Mouse (Mus musculus) thymus, postnatal 0 days (tissue): ENCODE measurements around the gene Tmem14c. TPM values are rescaled to one million over a fixed set of nuclear protein-coding genes. Genes with fewer than 3 reads are reported as not detected.
A peak's percentile ranks its signal among the peaks of the same experiment; 100 is the strongest.
"Not testable (repeated sequence)": the region's sequence is repeated elsewhere in the genome, so short reads cannot be mapped to it uniquely, and the experiment has no call there.

Source experiments
- DNase-seq: peaks from one replicate; pipeline ENCODE4 v3.0.0-alpha.2; 2015; ENCODE audit warnings: low spot score
- polyA plus RNA-seq: library from polyadenylated mRNA; unstranded; fragments of >200 nt; fragmentation: Nextera tagmentation; extraction: Ambion mirVana; gene quantifications from 2 replicates; pipeline ENCODE4 v1.2.1, GENCODE M21; 2015

The Tmem14c gene
- 260 and 269 TPM in 2 replicates for polyA plus RNA-seq

DNA sequence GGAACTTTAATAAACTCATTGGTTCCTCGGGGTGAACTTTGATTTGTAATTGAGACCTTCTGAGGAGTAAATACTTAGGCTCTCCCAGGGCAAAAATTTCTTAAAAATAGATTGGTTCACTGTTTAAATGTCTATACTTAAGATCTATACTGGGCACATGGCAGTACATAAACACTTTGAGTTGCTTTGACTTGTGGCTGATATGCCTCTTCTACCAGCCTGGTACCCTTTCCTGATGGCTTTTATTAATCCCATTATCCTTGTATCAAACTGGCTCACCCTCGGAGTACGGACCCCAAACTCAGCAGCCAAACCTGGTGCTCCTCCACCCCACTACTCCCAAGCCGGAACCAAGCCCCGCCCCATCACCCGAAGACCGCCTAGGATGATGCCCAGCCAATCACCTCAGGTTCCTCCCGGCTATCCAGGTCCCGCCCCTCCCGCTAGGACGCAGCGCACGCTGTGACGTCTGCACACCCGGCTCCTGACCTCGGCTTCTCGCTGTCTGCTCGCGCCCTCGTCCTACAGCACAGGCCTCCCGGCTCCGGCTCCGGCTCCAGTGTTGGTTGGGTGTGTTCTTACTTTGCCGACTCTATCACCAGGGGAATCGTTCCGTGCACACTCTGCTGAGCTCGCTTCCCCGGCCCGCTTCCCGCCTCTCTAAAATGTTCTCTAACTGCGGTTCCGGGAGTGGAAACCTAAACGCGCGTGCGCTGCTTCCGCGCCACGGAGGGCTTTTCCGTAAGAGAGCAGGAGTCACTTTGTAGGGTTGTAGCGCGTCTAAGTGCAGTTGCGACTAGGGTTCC lies at the start of gene Tmem14c:
TSS of gene Tmem14c (plus strand) at position 464 of the 806 bp plus-strand sequence.
- peak; percentile 93 for DNase-seq

DNA sequence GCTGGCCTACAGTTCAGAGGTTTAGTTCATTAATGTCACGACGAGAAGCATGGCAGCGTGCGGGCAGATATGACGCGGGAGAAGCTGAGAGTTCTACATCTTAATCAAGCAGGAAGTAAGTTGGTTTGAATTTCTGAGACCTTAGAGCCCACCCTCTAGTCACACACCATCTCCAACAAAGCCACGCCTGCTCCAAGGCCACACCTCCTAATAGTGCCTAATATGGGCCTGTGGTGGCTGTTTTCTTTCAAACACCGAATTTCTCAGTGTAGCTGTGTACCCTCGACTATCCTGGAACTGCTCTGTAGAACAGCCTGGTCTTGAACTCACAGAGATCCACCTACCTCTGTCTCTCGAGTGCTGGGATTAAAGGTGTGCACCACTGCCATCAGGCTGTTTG lies 48.5 kb upstream of the Tmem14c start:
- no peak for DNase-seq

DNA sequence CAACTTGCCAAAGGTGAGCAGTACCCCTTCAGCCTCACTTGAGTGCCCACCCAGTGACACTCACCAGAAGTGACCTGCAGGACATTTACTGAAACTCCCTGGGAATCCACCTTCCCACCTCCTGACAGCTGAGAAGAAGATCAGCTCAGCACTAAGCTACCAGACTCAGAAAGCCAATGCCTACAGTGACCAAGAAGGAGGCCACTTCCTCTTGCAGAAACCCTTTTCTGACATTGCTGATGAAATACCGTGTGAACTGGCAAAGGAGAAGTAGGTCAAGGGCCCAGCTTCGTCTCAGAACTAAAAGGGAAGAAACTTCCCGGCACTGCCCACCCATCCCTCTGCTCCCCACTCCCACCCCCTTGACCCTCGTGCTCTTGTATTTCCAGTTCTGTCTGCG lies 47.5 kb upstream of the Tmem14c start:
- peak; percentile 17 for DNase-seq

DNA sequence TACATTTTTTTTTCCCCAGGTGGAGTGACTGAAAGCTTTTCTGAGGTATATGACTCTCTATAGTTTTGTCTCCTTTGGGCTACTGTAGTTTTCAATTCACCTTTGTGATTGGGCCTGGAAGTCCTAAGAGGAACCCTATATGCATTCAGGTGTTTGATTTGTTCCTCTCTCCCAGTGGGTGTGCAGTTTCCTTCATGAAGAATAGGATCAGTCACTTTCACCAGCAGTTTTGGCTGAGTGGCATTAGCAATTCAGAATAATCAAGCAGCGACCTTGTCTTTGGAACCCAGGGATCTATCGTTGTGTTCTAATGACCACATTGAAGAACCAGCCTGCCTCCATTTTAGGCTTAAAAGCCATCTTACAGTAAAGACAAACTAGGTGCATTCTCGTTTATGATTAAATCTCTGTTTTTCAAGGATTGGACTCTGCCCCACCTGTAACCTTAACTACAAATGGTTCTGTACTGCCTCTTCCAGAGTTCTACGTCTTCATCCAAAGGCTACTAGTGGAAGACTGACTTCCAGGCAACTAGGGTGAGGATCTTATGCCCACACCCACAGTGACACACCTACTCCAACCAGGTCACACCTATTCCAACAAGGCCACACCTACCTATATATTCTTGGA lies 46.2 kb upstream of the Tmem14c start:
- no peak for DNase-seq

DNA sequence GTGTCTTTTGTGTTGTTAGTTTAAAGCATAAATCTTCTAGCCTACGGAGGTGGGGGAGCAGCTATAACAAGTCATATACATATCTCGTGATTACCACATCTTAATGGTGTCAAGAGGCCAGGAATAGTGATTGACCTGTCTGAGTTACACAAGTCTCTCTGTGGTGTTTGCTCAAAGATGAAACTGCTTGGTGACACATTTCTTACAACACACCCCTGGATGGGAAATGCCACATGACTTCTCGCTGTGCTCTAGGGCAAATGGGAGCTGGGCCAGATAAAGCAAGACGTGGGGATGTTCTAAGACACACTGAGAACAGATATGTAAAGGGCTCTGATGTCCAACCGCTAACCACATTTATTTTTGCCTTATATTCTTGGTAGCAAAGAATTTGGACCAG lies 44.8 kb upstream of the Tmem14c start:
- no peak for DNase-seq

DNA sequence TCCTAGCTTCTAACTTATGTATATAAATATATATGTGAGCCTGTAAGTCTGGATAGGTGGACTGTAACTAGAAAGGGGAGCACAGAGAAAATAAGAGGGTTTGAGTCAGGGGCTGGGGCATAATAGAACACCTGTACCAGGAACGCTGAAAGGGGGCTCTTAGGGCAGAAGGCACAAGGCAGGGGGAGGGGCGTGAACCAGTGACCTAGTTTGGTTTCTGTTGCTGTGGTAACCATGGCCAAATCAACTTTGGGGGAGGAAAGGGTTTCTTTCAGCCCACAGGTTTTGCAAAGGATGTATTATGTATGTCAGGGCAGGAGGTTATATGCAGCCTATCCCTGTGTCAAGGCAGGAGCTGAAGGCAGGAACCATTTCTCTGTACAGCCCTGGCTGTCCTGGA lies 44.3 kb upstream of the Tmem14c start:
- DNase-seq = peak; percentile 92

DNA sequence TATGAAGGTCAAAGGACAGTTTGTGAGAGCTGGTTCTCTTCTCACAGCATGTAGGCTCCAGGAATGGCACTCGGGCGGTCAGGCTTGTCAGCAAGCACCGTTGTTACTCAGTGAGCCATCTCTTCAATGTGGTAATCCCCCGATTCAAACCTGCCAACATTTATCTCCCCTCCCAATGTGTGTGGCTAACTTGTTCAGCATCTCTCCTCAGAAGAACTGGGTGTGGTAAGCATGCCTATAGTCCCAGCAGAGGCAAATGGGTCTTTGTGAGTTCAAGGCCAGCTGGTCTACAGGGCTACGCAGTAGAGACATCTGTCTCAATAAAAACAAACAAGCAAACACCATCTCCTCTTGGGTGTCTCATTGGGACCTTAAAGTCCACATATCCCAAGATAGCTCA lies 43.1 kb upstream of the Tmem14c start:
- DNase-seq = peak; percentile 7

DNA sequence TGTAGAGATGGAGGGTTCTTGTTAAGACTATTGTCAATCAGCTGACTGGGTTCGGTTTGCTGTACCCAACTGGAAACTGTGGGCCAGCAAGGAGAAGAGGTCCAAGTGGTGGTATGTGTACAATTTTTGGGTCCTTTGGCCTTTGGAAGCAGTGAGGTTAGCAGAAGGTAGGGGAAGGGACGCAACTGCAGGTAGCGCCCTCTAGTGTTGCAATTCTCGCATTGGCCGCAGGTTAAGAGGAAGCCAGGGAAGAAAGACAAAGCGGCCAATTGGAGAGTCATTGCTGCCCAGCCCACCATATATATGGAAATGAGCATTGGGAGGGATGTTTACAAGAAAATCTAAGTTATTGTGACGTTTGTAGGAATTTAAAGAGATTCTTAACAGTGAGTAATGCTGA lies 38.5 kb upstream of the Tmem14c start:
- DNase-seq = peak; percentile 73

DNA sequence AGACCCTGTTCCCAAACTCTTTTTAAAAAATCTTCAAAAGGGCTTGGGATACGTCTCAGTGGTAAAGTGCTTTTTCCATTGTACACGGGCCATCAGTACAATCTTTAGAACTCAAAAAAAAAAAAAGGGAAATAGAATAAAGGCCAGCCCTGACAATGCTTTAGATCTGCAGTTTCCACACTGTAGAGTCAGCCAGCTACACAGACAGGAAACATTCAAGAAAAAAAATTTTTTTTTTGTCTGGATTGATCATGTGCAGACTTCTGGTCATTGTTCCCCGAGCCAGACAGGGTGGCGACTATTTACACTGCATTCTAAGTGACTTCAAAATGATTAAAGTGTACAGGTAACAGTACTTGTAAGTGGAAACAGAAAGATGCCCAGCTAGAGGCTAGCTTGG lies 37.4 kb upstream of the Tmem14c start:
- DNase-seq = no peak

DNA sequence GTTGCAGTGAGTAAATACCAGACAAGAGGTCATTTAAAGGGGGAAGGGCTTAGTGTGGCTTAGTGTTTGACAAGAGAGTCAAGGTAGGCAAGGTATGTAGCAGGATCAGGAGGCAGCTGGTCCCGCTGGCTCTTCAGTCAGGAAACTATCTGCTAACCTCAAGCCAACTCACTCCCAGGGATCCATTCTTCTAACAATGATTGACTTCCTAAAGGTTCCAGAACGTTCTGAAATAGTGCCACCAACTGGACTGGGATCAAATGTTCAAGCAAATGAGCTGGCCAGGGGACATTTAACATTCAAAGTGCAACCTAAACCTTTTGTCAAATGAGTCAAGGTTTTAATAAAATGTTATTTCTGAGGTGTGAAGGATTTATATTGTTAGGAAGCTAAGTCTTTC lies 36.8 kb upstream of the Tmem14c start:
- DNase-seq = no peak

DNA sequence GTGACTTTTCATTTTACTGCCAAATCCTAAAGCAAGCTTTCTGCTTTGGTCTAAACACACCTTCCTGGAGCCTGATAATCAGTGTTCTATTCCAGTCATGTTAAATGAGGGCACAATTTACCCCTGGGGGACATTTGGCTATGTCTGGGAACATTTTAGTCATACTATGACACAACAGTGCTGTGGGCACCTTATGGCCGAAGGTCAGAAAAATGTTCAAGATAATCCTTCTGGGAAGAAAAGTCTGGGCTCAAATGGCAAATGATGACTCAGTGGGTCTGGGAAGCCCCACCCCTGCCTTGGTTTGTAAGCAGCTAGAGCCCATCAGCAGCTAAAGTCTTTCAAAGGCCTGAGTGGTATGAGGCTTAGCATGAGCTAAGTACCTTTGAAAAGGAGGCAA lies 33.3 kb upstream of the Tmem14c start:
- no peak for DNase-seq

DNA sequence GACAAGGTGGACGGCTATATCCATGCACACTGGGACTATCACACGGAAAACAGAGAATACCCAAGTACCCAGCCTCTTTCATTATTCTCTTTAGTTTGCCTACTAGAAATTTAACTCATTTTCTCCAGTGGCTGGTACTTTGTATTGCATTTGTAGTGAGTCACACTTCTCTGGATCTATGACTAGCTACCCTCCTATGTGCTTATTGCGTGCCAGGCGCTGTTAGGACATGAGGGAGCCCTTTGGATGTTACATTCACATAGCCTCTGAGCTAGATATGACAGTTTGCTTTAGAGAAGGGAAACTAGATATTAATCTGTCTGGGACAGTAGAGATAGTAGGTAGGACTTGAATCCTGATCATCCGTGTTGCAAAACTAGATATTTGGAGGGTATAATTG lies 30.0 kb upstream of the Tmem14c start:
- no peak for DNase-seq

DNA sequence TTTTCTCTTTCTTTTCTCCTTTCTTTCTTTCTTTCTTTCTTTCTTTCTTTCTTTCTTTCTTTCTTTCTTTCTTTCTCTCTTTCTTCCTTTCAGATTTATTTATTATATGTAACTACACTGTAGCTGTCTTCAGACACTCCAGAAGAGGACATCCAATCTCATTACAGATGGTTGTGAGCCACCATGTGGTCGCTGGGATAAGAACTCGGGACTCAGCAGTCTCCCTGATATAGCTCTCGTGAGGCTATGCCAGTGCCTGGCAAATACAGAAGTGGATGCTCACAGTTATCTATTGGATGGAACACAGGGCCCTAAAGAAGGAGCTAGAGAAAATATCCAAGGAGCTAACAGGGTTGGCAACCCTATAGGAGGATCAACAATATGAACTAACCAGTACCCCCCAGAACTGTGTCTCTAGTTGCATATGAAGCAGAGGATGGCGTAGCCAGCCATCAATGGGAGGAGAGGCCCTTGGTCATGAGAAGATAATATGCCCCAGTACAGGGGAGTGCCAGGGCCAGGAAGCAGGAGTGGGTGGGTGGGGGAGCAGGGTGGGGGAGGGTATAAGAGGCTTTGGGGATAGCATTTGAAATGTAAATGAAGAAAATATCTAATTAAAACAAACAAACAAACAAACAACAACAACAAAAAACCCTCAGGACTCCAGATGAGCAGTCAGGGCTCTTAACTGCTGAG lies 28.3 kb upstream of the Tmem14c start:
- not testable (repeated sequence) for DNase-seq

DNA sequence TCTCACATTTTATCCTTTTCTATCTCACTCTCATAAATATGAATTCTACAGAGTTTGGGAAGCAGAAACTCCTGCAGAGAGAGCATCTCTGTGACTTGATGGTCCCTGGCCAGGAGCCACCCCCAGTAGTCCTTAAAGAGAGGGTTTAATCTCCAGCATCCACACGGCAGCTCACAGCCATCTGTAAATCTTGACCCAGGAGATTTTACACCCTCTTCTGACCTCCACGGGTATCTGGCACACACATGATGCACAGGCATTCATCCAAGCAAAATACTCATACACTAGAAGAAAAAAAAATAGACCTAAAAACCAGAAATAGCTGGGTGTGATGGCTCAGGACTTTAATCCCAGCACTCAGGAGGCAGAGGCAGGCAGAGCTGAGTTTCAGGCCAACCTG lies 27.7 kb upstream of the Tmem14c start:
- no peak for DNase-seq

DNA sequence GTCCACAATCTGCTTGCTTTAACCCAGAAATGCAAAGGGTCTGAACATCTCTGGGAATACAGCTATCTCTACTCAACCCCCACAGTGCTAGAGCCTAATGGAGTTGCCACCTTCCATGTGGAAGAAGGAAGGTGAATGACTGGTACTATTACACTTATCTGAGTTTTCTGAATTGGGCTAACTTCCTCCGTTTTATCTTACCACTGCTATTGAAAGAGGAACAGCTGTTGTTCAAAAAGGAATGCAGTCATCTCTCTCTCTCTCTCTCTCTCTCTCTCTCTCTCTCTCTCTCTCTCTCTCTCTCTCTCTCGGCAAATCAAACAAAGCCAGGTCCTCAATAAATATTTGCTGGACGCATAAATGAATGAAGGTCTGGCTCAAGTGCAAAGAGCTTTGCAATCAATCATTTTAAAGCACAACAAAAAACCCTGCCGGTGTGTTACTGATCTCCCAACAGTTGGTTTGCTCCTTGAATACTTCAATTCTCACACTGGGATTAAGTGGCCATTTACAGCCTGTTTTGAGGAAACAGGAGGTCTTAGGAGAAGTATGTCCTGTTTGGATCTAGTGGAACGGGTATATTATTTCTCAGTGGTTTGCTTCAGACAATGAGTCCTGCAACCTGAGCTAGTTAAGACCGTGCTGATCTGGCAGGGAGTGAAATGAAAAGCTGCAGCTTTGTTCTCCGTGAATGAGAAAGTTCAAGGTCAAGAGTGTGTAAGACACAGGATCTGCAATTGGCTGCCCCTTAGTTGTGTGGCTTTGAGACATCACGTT lies 21.4 kb upstream of the Tmem14c start:
- DNase-seq = no peak

DNA sequence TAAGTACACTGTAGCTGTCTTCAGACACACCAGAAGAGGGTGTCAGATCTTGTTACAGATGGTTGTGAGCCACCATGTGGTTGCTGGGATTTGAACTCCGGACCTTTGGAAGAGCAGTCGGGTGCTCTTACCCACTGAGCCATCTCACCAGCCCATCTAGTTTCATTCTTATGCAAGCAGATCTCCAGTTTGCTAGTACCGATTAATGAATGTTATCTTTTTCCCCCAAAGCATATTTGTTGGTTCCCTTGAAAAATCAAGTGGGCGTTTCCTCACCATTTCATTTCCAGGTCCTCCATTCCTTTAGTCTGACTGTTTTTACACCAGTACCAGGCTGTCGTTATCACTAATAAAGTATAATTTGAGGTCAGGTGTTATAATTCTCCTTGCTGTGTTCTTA lies 17.6 kb upstream of the Tmem14c start:
- DNase-seq = not testable (repeated sequence)

DNA sequence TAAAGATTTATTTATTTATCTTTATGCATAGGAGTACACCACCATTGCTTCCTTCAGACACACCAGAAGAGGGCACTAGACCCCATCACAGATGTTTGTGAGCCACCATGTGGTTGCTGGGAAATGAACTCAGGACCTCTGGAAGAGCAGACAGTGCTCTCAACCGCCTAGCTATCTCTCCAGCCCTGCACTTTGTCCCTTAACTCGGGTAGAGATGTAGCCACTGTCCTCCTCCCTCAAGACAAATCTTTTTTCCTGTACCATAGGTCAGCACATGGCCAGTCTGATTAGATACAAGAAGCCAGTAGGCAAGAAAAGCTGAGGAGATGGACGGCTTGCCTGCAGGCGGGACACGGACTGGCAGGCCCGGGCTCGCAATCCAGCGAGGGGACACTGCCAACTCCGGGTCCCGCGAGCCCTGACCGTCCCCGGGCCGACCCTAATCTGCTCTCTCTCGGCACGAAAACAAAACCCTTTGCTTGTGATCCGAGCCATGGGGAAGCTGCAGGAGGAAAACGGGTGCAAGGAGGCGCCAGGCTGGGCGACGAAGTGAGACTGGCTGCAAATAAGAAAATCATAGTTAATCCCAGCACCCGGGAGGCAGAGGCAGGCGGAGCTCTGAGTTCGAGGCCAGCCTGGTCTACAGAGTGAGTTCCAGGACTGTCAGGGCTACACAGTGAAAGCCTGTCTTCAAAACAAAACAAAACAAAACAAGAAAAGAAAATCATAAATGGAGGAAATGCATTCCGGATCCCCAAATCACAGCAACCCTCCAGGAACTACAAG lies 15.8 kb upstream of the Tmem14c start:
- no peak for DNase-seq

DNA sequence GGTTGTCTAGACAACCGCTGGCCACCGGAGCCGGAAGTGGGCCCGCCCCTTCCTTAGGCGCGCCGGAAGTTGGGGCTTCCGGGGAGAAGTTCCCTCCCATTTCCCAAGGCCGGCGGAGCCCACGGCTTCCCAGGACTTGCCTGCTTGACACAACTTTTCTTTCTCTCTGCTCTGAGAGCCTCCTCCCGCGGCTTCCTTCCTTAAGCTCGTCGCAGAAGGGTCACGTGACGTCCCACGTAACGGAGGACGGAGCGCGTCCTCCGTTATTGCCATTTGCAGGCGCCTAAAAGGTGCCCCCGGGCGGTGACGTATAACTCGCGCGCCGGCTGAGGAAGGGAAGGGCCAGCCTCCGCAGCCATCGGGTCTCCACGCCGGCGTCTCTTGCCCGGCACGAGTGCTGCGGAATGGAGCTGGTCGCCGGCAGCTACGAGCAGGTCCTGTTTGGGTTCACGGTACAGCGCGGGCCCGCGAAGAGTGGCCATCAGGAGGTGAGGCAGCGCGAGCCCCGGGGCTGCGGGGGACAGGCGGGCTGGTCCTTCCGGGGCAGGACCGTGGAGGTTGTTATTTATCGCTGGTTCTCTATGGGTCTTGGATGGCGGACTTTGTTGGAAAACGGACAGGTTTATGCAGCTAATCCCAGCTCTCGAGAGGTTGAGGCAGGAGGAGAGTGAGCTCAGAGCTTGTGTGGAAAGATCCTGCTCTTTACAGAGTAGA lies 15.0 kb upstream of the Tmem14c start, which contains the start of gene Pak1ip1:
TSS of gene Pak1ip1 (plus strand) at position 98 of the 714 bp plus-strand sequence.
- DNase-seq = peak; percentile 91

DNA sequence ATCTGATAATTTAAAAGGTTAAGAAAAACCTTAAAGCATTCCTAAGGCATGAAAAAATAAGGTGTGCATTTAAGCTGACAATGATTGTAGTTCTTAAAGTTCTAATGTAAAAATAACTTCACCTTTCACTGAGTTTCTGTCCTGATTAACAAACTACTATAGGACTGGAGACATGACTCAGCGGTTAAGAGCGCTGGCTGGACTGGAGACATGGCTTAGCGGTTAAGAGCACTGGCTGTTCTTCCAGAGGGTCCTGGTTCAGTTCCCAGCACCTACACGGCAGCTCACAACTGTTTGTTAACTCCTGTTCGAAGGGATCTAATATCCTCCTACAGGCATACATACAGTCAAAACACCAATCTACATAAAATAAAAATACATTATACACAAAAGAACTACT lies 14.1 kb upstream of the Tmem14c start:
- DNase-seq = no peak

DNA sequence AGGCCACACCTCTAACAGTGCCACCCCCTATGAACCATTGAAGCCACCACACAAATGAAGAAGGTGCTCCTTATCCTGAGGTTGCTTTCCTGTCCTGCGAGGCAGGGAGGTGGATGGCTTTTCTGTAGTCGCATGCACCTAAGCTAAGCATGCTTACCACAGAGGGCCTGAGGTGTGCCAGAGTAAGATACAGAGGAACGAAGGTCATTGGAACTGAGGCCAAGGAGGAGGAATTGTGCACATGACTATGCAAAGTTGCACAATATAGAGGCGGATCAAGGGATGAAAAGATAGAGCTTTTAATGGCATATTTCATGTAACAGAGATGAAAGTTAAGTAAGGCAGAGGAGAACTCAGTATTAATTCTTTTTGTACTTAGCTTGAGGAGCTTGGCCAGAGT lies 9.8 kb upstream of the Tmem14c start:
- DNase-seq = no peak
